ENCODE assay signal across 19 mouse cellular contexts in genomic region chr4:102514972-102515835, GRCm38 (mm10).
A peak's percentile ranks its signal among the peaks of the same experiment; 100 is the strongest.
DNase-seq lines count a peak whose midpoint lies in the region; ATAC-seq and TF ChIP-seq lines count a peak whose summit lies in the region.
"Had no signal": no experiment of that assay in that cellular context is flagged by ENCODE, and none has a peak within 500 bp of the region (broad histone marks: within the 10 kb centered on the region; RNA-seq: fewer than 3 reads in every experiment).

No protein-coding gene starts in this region.

- TF ChIP-seq CTCF in liver, postnatal 0 days (IDR thresholded peaks at IDR 0.05; ENCODE audit: low read depth), result no peak
- no peak for TF ChIP-seq CTCF in small intestine, adult 2 months (IDR thresholded peaks at IDR 0.05; ENCODE audit: extremely low read depth, insufficient read length, insufficient replicate concordance, low read depth, low read length)

- peak overlapping the region in 1 of 2 experiments; percentile 43; a peak in 1 of 4 replicates for H3K27ac ChIP-seq in heart, embryonic 14.5 days (replicated peaks in 1 of 2; ENCODE audit: control insufficient read depth in 1 of 2, insufficient read depth in 1 of 2, low read depth in 2 of 2, low read length in 2 of 2)
- peak overlapping the region; percentile 44 for H3K27ac ChIP-seq in liver, postnatal 0 days (ENCODE audit: low read depth)
- no peak overlapping the region for H3K27ac ChIP-seq in liver, embryonic 11.5 days (ENCODE audit: low read depth, low read length)
- H3K27ac ChIP-seq in small intestine, adult 2 months (ENCODE audit: insufficient read depth, low read depth, low read length), result 0 out of 2 replicates have a peak overlapping the region, but pooled peaks have one; percentile 13
- H3K27ac ChIP-seq: limb, embryonic 10.5 days; liver, embryonic 14.5 days; stomach, postnatal 0 days had no signal

- H3K9ac ChIP-seq in heart, embryonic 14.5 days (ENCODE audit: low read length), result 0 out of 2 replicates have a peak overlapping the region, but pooled peaks have one; percentile 7
- no peak overlapping the region for H3K9ac ChIP-seq in liver, postnatal 0 days (replicated peaks)
- no peak overlapping the region for H3K9ac ChIP-seq in liver, embryonic 11.5 days (ENCODE audit: low read depth, low read length)
- H3K9ac ChIP-seq: liver, embryonic 14.5 days had no signal

- TF ChIP-seq EP300 in liver, postnatal 0 days (IDR thresholded peaks at IDR 0.05; ENCODE audit: low read depth), result peak; percentile 41; the same call in 1 of the 2 replicates

- no peak for DNase-seq in heart, adult 8-10 months (ENCODE audit: low spot score)
- no peak for DNase-seq in liver, postnatal 0 days
- DNase-seq in liver, embryonic 11.5 days (ENCODE audit: low spot score), result no peak
- peak; percentile 96 for DNase-seq in fat pad, adult 2 months (ENCODE audit: extremely low read depth, low read depth, low spot score)
- no peak for DNase-seq in gastrocnemius, postnatal 10 days
- DNase-seq: adrenal gland, adult 2 months; cerebellum, adult 11 months; cerebellum, postnatal 36 days; heart, postnatal 4 days; thymus, postnatal 14 days had no signal

- H3K4me2 ChIP-seq in heart, embryonic 14.5 days (ENCODE audit: low read length), result no peak overlapping the region
- H3K4me2 ChIP-seq in liver, postnatal 0 days (ENCODE audit: low read depth, low read length), result no peak overlapping the region
- H3K4me2 ChIP-seq in liver, embryonic 11.5 days, result no peak overlapping the region
- H3K4me2 ChIP-seq: midbrain, embryonic 11.5 days had no signal

- no peak for TF ChIP-seq POLR2A in small intestine, adult 2 months (IDR thresholded peaks at IDR 0.05; ENCODE audit: low read depth, low read length)

- H3K4me1 ChIP-seq in heart, embryonic 14.5 days (ENCODE audit: control insufficient read depth in 2 of 2, insufficient read depth in 2 of 2, low read length in 2 of 2), result peaks cover 17 to 37% of the 10 kb centered on the region in 2 experiments
- H3K4me1 ChIP-seq in liver, postnatal 0 days (ENCODE audit: insufficient read depth), result peaks cover 47% of the 10 kb centered on the region
- H3K4me1 ChIP-seq in liver, embryonic 11.5 days (replicated peaks; ENCODE audit: control insufficient read depth, insufficient read depth, low read length), result peaks cover 21% of the 10 kb centered on the region
- H3K4me1 ChIP-seq in small intestine, adult 2 months (ENCODE audit: control insufficient read depth, insufficient read depth, insufficient read length, low read length), result peaks cover 22% of the 10 kb centered on the region

- H3K27me3 ChIP-seq in heart, embryonic 14.5 days (ENCODE audit: control insufficient read depth, insufficient read depth, low read length), result no peaks in the 10 kb centered on the region
- no peaks in the 10 kb centered on the region for H3K27me3 ChIP-seq in liver, postnatal 0 days (ENCODE audit: insufficient read depth, low read length)
- H3K27me3 ChIP-seq in liver, embryonic 11.5 days (replicated peaks; ENCODE audit: control insufficient read depth, insufficient read depth, low read length), result no peaks in the 10 kb centered on the region
- H3K27me3 ChIP-seq in small intestine, adult 2 months (ENCODE audit: control insufficient read depth, insufficient read depth, low read length), result no peaks in the 10 kb centered on the region

- no peaks in the 10 kb centered on the region for H3K36me3 ChIP-seq in heart, embryonic 14.5 days (ENCODE audit: control insufficient read depth, insufficient read depth, low read length)
- no peaks in the 10 kb centered on the region for H3K36me3 ChIP-seq in liver, postnatal 0 days (replicated peaks; ENCODE audit: insufficient read depth, low read length)
- H3K36me3 ChIP-seq in liver, embryonic 11.5 days (ENCODE audit: control insufficient read depth, insufficient read depth, low read length), result no peaks in the 10 kb centered on the region
- no peaks in the 10 kb centered on the region for H3K36me3 ChIP-seq in small intestine, adult 2 months (ENCODE audit: control insufficient read depth, insufficient read depth, low read length)
- H3K36me3 ChIP-seq: limb, embryonic 10.5 days had no signal

- 52% methylated on average over 3 of the region's 3 CpGs for WGBS in heart, embryonic 14.5 days
- 32% methylated on average over 3 of the region's 3 CpGs for WGBS in liver, postnatal 0 days (ENCODE audit: insufficient replicate concordance)
- WGBS in liver, embryonic 11.5 days, result 44% methylated on average over 3 of the region's 3 CpGs
- 46% methylated on average over 3 of the region's 3 CpGs for WGBS in small intestine, adult 2 months

- H3K9me3 ChIP-seq in heart, embryonic 14.5 days (ENCODE audit: control insufficient read depth, low read length), result no peaks in the 10 kb centered on the region
- H3K9me3 ChIP-seq in liver, postnatal 0 days (ENCODE audit: low read length), result no peaks in the 10 kb centered on the region
- no peaks in the 10 kb centered on the region for H3K9me3 ChIP-seq in liver, embryonic 11.5 days (ENCODE audit: control insufficient read depth, low read length)
- H3K9me3 ChIP-seq: limb, embryonic 10.5 days had no signal

- no peak overlapping the region for H3K4me3 ChIP-seq in heart, embryonic 14.5 days (ENCODE audit: control insufficient read depth in 1 of 2, insufficient read depth in 1 of 2, low read depth in 1 of 2, low read length in 2 of 2)
- H3K4me3 ChIP-seq in liver, postnatal 0 days (ENCODE audit: low read depth, low read length), result no peak overlapping the region
- no peak overlapping the region for H3K4me3 ChIP-seq in liver, embryonic 11.5 days (ENCODE audit: low read depth, low read length)
- no peak overlapping the region for H3K4me3 ChIP-seq in small intestine, adult 2 months (ENCODE audit: low read depth, low read length)
- H3K4me3 ChIP-seq: limb, embryonic 10.5 days; myocyte had no signal

- ATAC-seq in heart, embryonic 14.5 days (ENCODE audit: insufficient number of reproducible peaks, insufficient read depth, low FRiP score, low read depth), result no peak
- peak; percentile 22; the same call in 1 of the 2 replicates for ATAC-seq in liver, postnatal 0 days
- ATAC-seq in liver, embryonic 11.5 days (replicated peaks; ENCODE audit: low FRiP score), result no peak
- ATAC-seq: forebrain, embryonic 14.5 days; hindbrain, embryonic 16.5 days had no signal
